Mouse (Mus musculus) intestine, embryonic 16.5 days (tissue): Measurements from ENCODE around the gene Snrnp25. TPM values are rescaled to one million over a fixed set of nuclear protein-coding genes. Genes with fewer than 3 reads are reported as not detected.
A peak's percentile ranks its signal among the peaks of the same experiment; 100 is the strongest.

Experiments used
- ATAC-seq: fragments of 200-750 bp; cut with Nextera tagmentation; 2 replicates; pipeline ENCODE4 v1.8.0; 2017; ENCODE audit warnings: moderate TSS enrichment, moderate library complexity
- H3K27ac ChIP-seq: fragments of 300-500 bp; sonication (generic); 2 replicates; pipeline ENCODE4 v1.5.1; 2014; ENCODE audit warnings: mild to moderate bottlenecking, low read length
- H3K27me3 ChIP-seq: fragments of 300-500 bp; sonication (generic); replicated peaks from 2 replicates; pipeline ENCODE4 v1.6.1; 2014; ENCODE audit warnings: low read length, control low read depth, mixed read lengths; ENCODE audit not compliant: control insufficient read depth, insufficient read depth
- H3K36me3 ChIP-seq: fragments of 300-500 bp; sonication (generic); 2 replicates; pipeline ENCODE4 v1.6.1; 2014; ENCODE audit warnings: low read length, control low read depth; ENCODE audit not compliant: control insufficient read depth, insufficient read depth
- H3K4me1 ChIP-seq: fragments of 300-500 bp; sonication (generic); 2 replicates; pipeline ENCODE4 v1.6.1; 2014; ENCODE audit warnings: low read length, control low read depth, mixed read lengths; ENCODE audit not compliant: control insufficient read depth, insufficient read depth
- H3K4me2 ChIP-seq: fragments of 300-500 bp; sonication (generic); 2 replicates; pipeline ENCODE4 v1.6.1; 2014; ENCODE audit warnings: low read depth, low read length, control low read depth
- H3K4me3 ChIP-seq: fragments of 300-500 bp; sonication (generic); 2 replicates; pipeline ENCODE4 v1.5.1; 2014; ENCODE audit warnings: mild to moderate bottlenecking, low read length
- H3K9ac ChIP-seq: fragments of 300-500 bp; sonication (generic); 2 replicates; pipeline ENCODE4 v1.6.1; 2014; ENCODE audit warnings: low read depth, low read length
- H3K9me3 ChIP-seq: fragments of 300-500 bp; sonication (generic); 2 replicates; pipeline ENCODE4 v1.6.1; 2016; ENCODE audit warnings: low read length, control low read depth; ENCODE audit not compliant: control insufficient read depth
- WGBS: fragments of 180-500 bp; shearing (Covaris S2); extraction: QIAGEN DNeasy Blood & Tissue Kit; methylation state at CpG from one replicate; pipeline ENCODE4 v1.1.7; 2014; 5-methylcytosine and 5-hydroxymethylcytosine counted together
- polyA plus RNA-seq: library from polyadenylated mRNA; unstranded; fragments of >200 nt; fragmentation: Nextera tagmentation; extraction: Ambion mirVana; gene quantifications from 2 replicates; pipeline ENCODE4 v1.2.1, GENCODE M21; 2015

The Snrnp25 gene
- polyA plus RNA-seq, 1 experiment from 2014 or later = 45.6 TPM

GRCm38 (mm10) chr11:32244617-32245016 lies 39.4 kb downstream of the Snrnp25 start:
- 81% methylated on average over 1 of the region's 1 CpGs for WGBS
- ATAC-seq = no peak
- Histone ChIP-seq H3K4me3 (no peak overlapping the region), H3K27me3 (no peaks in the 10 kb centered on the region), H3K4me2 (no peak overlapping the region), H3K4me1 (peaks cover 13% of the 10 kb centered on the region), H3K27ac (peak overlapping the region; percentile 60), H3K9ac (no peak overlapping the region), H3K9me3 (no peaks in the 10 kb centered on the region), H3K36me3 (peaks cover 3% of the 10 kb centered on the region)

GRCm38 (mm10) chr11:32245614-32246013 lies 40.4 kb downstream of the Snrnp25 start:
- Histone ChIP-seq H3K4me3 (no peak overlapping the region), H3K4me2 (no peak overlapping the region), H3K4me1 (peaks cover 13% of the 10 kb centered on the region), H3K9me3 (no peaks in the 10 kb centered on the region), H3K27me3 (no peaks in the 10 kb centered on the region), H3K27ac (no peak overlapping the region), H3K36me3 (peaks cover 7% of the 10 kb centered on the region), H3K9ac (no peak overlapping the region)
- ATAC-seq = peak; percentile 68
- 89% methylated on average over 6 of the region's 6 CpGs for WGBS

GRCm38 (mm10) chr11:32247068-32247467 lies 41.9 kb downstream of the Snrnp25 start:
- H3K9ac ChIP-seq = no peak overlapping the region
- peaks cover 7% of the 10 kb centered on the region for H3K36me3 ChIP-seq
- H3K27me3 ChIP-seq = no peaks in the 10 kb centered on the region
- H3K9me3 ChIP-seq = no peaks in the 10 kb centered on the region
- no peak overlapping the region for H3K4me2 ChIP-seq
- peaks cover 13% of the 10 kb centered on the region for H3K4me1 ChIP-seq
- ATAC-seq = no peak
- H3K4me3 ChIP-seq = no peak overlapping the region
- H3K27ac ChIP-seq = no peak overlapping the region

- Histone ChIP-seq H3K4me2 (no peak overlapping the region), H3K9me3 (no peaks in the 10 kb centered on the region), H3K4me3 (no peak overlapping the region), H3K9ac (no peak overlapping the region), H3K4me1 (peaks cover 8% of the 10 kb centered on the region; the same call in 1 of the 2 replicates), H3K36me3 (peaks cover 7% of the 10 kb centered on the region), H3K27me3 (no peaks in the 10 kb centered on the region), H3K27ac (no peak overlapping the region)
- ATAC-seq = no peak
- 82% methylated on average over 3 of the region's 3 CpGs for WGBS
These were observed 43.1 kb downstream of the Snrnp25 start for GRCm38 (mm10) chr11:32248350-32248749.

- peaks cover 7% of the 10 kb centered on the region for H3K36me3 ChIP-seq
- H3K4me1 ChIP-seq = no peaks in the 10 kb centered on the region
- H3K27ac ChIP-seq = no peak overlapping the region
- no peak overlapping the region for H3K9ac ChIP-seq
- ATAC-seq = peak; percentile 93
- no peak overlapping the region for H3K4me3 ChIP-seq
- H3K9me3 ChIP-seq = no peaks in the 10 kb centered on the region
- H3K4me2 ChIP-seq = no peak overlapping the region
- WGBS = 84% methylated on average over 8 of the region's 8 CpGs
- no peaks in the 10 kb centered on the region for H3K27me3 ChIP-seq
These were observed 45.9 kb downstream of the Snrnp25 start for GRCm38 (mm10) chr11:32250880-32251763.

GRCm38 (mm10) chr11:32253121-32253520 lies 47.9 kb downstream of the Snrnp25 start:
- Histone ChIP-seq H3K27ac (no peak overlapping the region), H3K9me3 (no peaks in the 10 kb centered on the region), H3K4me3 (no peak overlapping the region), H3K4me2 (no peak overlapping the region), H3K4me1 (no peaks in the 10 kb centered on the region), H3K9ac (no peak overlapping the region), H3K36me3 (peaks cover 7% of the 10 kb centered on the region), H3K27me3 (no peaks in the 10 kb centered on the region)
- ATAC-seq = no peak
- 100% methylated on average over 1 of the region's 1 CpGs for WGBS

- H3K27ac ChIP-seq = no peak overlapping the region
- no peaks in the 10 kb centered on the region for H3K4me1 ChIP-seq
- peak; percentile 87 for ATAC-seq
- no peak overlapping the region for H3K4me3 ChIP-seq
- H3K27me3 ChIP-seq = no peaks in the 10 kb centered on the region
- H3K9me3 ChIP-seq = no peaks in the 10 kb centered on the region
- WGBS = 94% methylated on average over 1 of the region's 1 CpGs
- no peaks in the 10 kb centered on the region for H3K36me3 ChIP-seq
- no peak overlapping the region for H3K4me2 ChIP-seq
- H3K9ac ChIP-seq = no peak overlapping the region
These were observed 50.9 kb downstream of the Snrnp25 start for GRCm38 (mm10) chr11:32256146-32256545.

- H3K9ac ChIP-seq = no peak overlapping the region
- no peak for ATAC-seq
- H3K27me3 ChIP-seq = no peaks in the 10 kb centered on the region
- no peaks in the 10 kb centered on the region for H3K4me1 ChIP-seq
- no peaks in the 10 kb centered on the region for H3K9me3 ChIP-seq
- no peaks in the 10 kb centered on the region for H3K36me3 ChIP-seq
- no peak overlapping the region for H3K4me2 ChIP-seq
- 80% methylated on average over 3 of the region's 3 CpGs for WGBS
- no peak overlapping the region for H3K4me3 ChIP-seq
- H3K27ac ChIP-seq = no peak overlapping the region
These were observed 51.4 kb downstream of the Snrnp25 start for GRCm38 (mm10) chr11:32256566-32256965.
